Mouse (Mus musculus): ENCODE measurements around the gene Cyba. TPM values are rescaled to one million over a fixed set of nuclear protein-coding genes. Genes with fewer than 3 reads are reported as not detected.

Cyba gene
- polyA plus RNA-seq, 1 experiment from 2014 or later, result 219 TPM

- WGBS, result 70% methylated on average over 3 of the region's 3 CpGs
Observed at GRCm38 (mm10) chr8:122430646-122431045, 2.1 kb downstream of the Cyba start.

GRCm38 (mm10) chr8:122430058-122430636 lies 2.6 kb downstream of the Cyba start:
- Histone ChIP-seq H3K4me2 (ENCODE audit: low read depth, low read length) (no peak overlapping the region), H3K9ac (ENCODE audit: low read length) (no peak overlapping the region), H3K36me3 (ENCODE audit: control insufficient read depth, insufficient read depth, low read length) (no peaks in the 10 kb centered on the region), H3K27me3 (ENCODE audit: control insufficient read depth, insufficient read depth, low read depth, low read length) (no peaks in the 10 kb centered on the region), H3K9me3 (ENCODE audit: control insufficient read depth, low read length) (no peaks in the 10 kb centered on the region), H3K4me1 (replicated peaks; ENCODE audit: control insufficient read depth, insufficient read depth, low read length) (peaks cover 19% of the 10 kb centered on the region), H3K4me3 (ENCODE audit: low read length) (no peak overlapping the region), H3K27ac (ENCODE audit: low read length) (no peak overlapping the region)
- WGBS, result 73% methylated on average over 10 of the region's 10 CpGs
- no peak for ATAC-seq (ENCODE audit: low read depth)

More at GRCm38 (mm10) chr8:122430646-122431045, 2.1 kb downstream of the Cyba start:
- ATAC-seq (ENCODE audit: low read depth), result no peak
- no peak overlapping the region for H3K4me2 ChIP-seq (ENCODE audit: low read depth, low read length)
- H3K27ac ChIP-seq (ENCODE audit: low read length), result no peak overlapping the region
- no peaks in the 10 kb centered on the region for H3K27me3 ChIP-seq (ENCODE audit: control insufficient read depth, insufficient read depth, low read depth, low read length)
- peaks cover 4% of the 10 kb centered on the region for H3K36me3 ChIP-seq (ENCODE audit: control insufficient read depth, insufficient read depth, low read length)
- no peak overlapping the region for H3K9ac ChIP-seq (ENCODE audit: low read length)
- H3K4me1 ChIP-seq (replicated peaks; ENCODE audit: control insufficient read depth, insufficient read depth, low read length), result peaks cover 19% of the 10 kb centered on the region
- 0 out of 2 replicates have a peak, but pooled peaks cover 5% of the 10 kb centered on the region for H3K9me3 ChIP-seq (ENCODE audit: control insufficient read depth, low read length)
- H3K4me3 ChIP-seq (ENCODE audit: low read length), result no peak overlapping the region

GRCm38 (mm10) chr8:122428163-122428562 lies 4.6 kb downstream of the Cyba start:
- peaks cover 17% of the 10 kb centered on the region for H3K4me1 ChIP-seq (replicated peaks; ENCODE audit: control insufficient read depth, insufficient read depth, low read length)

GRCm38 (mm10) chr8:122427607-122428006 lies 5.1 kb downstream of the Cyba start:
- Histone ChIP-seq H3K4me1 (replicated peaks; ENCODE audit: control insufficient read depth, insufficient read depth, low read length) (peaks cover 13% of the 10 kb centered on the region), H3K9ac (ENCODE audit: low read length) (no peak overlapping the region), H3K9me3 (ENCODE audit: control insufficient read depth, low read length) (no peaks in the 10 kb centered on the region), H3K4me3 (ENCODE audit: low read length) (no peak overlapping the region), H3K27ac (ENCODE audit: low read length) (no peak overlapping the region), H3K36me3 (ENCODE audit: control insufficient read depth, insufficient read depth, low read length) (no peaks in the 10 kb centered on the region), H3K27me3 (ENCODE audit: control insufficient read depth, insufficient read depth, low read depth, low read length) (no peaks in the 10 kb centered on the region), H3K4me2 (ENCODE audit: low read depth, low read length) (no peak overlapping the region)
- no peak for ATAC-seq (ENCODE audit: low read depth)
- 86% methylated on average over 7 of the region's 7 CpGs for WGBS

More at GRCm38 (mm10) chr8:122428163-122428562, 4.6 kb downstream of the Cyba start:
- Histone ChIP-seq H3K9me3 (ENCODE audit: control insufficient read depth, low read length) (no peaks in the 10 kb centered on the region), H3K27ac (ENCODE audit: low read length) (no peak overlapping the region), H3K27me3 (ENCODE audit: control insufficient read depth, insufficient read depth, low read depth, low read length) (no peaks in the 10 kb centered on the region), H3K36me3 (ENCODE audit: control insufficient read depth, insufficient read depth, low read length) (no peaks in the 10 kb centered on the region), H3K4me3 (ENCODE audit: low read length) (no peak overlapping the region), H3K4me2 (ENCODE audit: low read depth, low read length) (no peak overlapping the region), H3K9ac (ENCODE audit: low read length) (no peak overlapping the region)
- WGBS, result 87% methylated on average over 9 of the region's 9 CpGs
- ATAC-seq (ENCODE audit: low read depth), result no peak

- 72% methylated on average over 9 of the region's 9 CpGs for WGBS
- Histone ChIP-seq H3K9ac (ENCODE audit: low read length) (no peak overlapping the region), H3K36me3 (ENCODE audit: control insufficient read depth, insufficient read depth, low read length) (no peaks in the 10 kb centered on the region), H3K4me1 (replicated peaks; ENCODE audit: control insufficient read depth, insufficient read depth, low read length) (peaks cover 1% of the 10 kb centered on the region), H3K4me3 (ENCODE audit: low read length) (no peak overlapping the region), H3K9me3 (ENCODE audit: control insufficient read depth, low read length) (no peaks in the 10 kb centered on the region), H3K4me2 (ENCODE audit: low read depth, low read length) (no peak overlapping the region), H3K27me3 (ENCODE audit: control insufficient read depth, insufficient read depth, low read depth, low read length) (no peaks in the 10 kb centered on the region), H3K27ac (ENCODE audit: low read length) (no peak overlapping the region)
- ATAC-seq (ENCODE audit: low read depth), result no peak
Observed at GRCm38 (mm10) chr8:122426145-122426544, 6.6 kb downstream of the Cyba start.

- Histone ChIP-seq H3K4me1 (replicated peaks; ENCODE audit: control insufficient read depth, insufficient read depth, low read length) (peaks cover 4% of the 10 kb centered on the region), H3K4me2 (ENCODE audit: low read depth, low read length) (no peak overlapping the region), H3K27me3 (ENCODE audit: control insufficient read depth, insufficient read depth, low read depth, low read length) (no peaks in the 10 kb centered on the region), H3K4me3 (ENCODE audit: low read length) (no peak overlapping the region), H3K9ac (ENCODE audit: low read length) (no peak overlapping the region), H3K36me3 (ENCODE audit: control insufficient read depth, insufficient read depth, low read length) (no peaks in the 10 kb centered on the region), H3K27ac (ENCODE audit: low read length) (no peak overlapping the region), H3K9me3 (ENCODE audit: control insufficient read depth, low read length) (no peaks in the 10 kb centered on the region)
- WGBS, result 37% methylated on average over 5 of the region's 5 CpGs
- ATAC-seq (ENCODE audit: low read depth), result no peak
Observed at GRCm38 (mm10) chr8:122423659-122424058, 9.1 kb downstream of the Cyba start.

- H3K9me3 ChIP-seq (ENCODE audit: control insufficient read depth, low read length), result no peaks in the 10 kb centered on the region
- H3K4me1 ChIP-seq (replicated peaks; ENCODE audit: control insufficient read depth, insufficient read depth, low read length), result peaks cover 4% of the 10 kb centered on the region
- no peak overlapping the region for H3K4me2 ChIP-seq (ENCODE audit: low read depth, low read length)
- no peak overlapping the region for H3K4me3 ChIP-seq (ENCODE audit: low read length)
- ATAC-seq (ENCODE audit: low read depth), result no peak
- H3K9ac ChIP-seq (ENCODE audit: low read length), result no peak overlapping the region
- H3K27me3 ChIP-seq (ENCODE audit: control insufficient read depth, insufficient read depth, low read depth, low read length), result no peaks in the 10 kb centered on the region
- H3K27ac ChIP-seq (ENCODE audit: low read length), result no peak overlapping the region
- no peaks in the 10 kb centered on the region for H3K36me3 ChIP-seq (ENCODE audit: control insufficient read depth, insufficient read depth, low read length)
- 75% methylated on average over 24 of the region's 24 CpGs for WGBS
Observed at GRCm38 (mm10) chr8:122423217-122423616, 9.5 kb downstream of the Cyba start.

GRCm38 (mm10) chr8:122421376-122422070 lies 11.2 kb downstream of the Cyba start, which contains the start of gene Il17c:
TSS of gene Il17c (plus strand) at chr8:122422020.
- ATAC-seq (ENCODE audit: low read depth), result no peak
- 71% methylated on average over 14 of the region's 14 CpGs for WGBS
- Histone ChIP-seq H3K27ac (ENCODE audit: low read length) (no peak within 1 kb of the TSS), H3K9me3 (ENCODE audit: control insufficient read depth, low read length) (no peaks in the 10 kb centered on the region), H3K4me2 (ENCODE audit: low read depth, low read length) (no peak within 1 kb of the TSS), H3K4me3 (ENCODE audit: low read length) (no peak within 1 kb of the TSS), H3K9ac (ENCODE audit: low read length) (no peak within 1 kb of the TSS), H3K4me1 (replicated peaks; ENCODE audit: control insufficient read depth, insufficient read depth, low read length) (peaks cover 4% of the 10 kb centered on the region), H3K36me3 (ENCODE audit: control insufficient read depth, insufficient read depth, low read length) (peaks cover 10% of the 10 kb centered on the region; the same call in 1 of the 2 replicates), H3K27me3 (ENCODE audit: control insufficient read depth, insufficient read depth, low read depth, low read length) (no peaks in the 10 kb centered on the region)

GRCm38 (mm10) chr8:122419881-122420555 lies 12.7 kb downstream of the Cyba start:
- H3K4me3 ChIP-seq (ENCODE audit: low read length), result no peak overlapping the region
- H3K27ac ChIP-seq (ENCODE audit: low read length), result no peak overlapping the region
- no peak overlapping the region for H3K4me2 ChIP-seq (ENCODE audit: low read depth, low read length)
- H3K27me3 ChIP-seq (ENCODE audit: control insufficient read depth, insufficient read depth, low read depth, low read length), result no peaks in the 10 kb centered on the region
- no peaks in the 10 kb centered on the region for H3K9me3 ChIP-seq (ENCODE audit: control insufficient read depth, low read length)
- peaks cover 4% of the 10 kb centered on the region for H3K4me1 ChIP-seq (replicated peaks; ENCODE audit: control insufficient read depth, insufficient read depth, low read length)
- H3K36me3 ChIP-seq (ENCODE audit: control insufficient read depth, insufficient read depth, low read length), result peaks cover 20% of the 10 kb centered on the region
- 38% methylated on average over 9 of the region's 9 CpGs for WGBS
- H3K9ac ChIP-seq (ENCODE audit: low read length), result no peak overlapping the region
- ATAC-seq (ENCODE audit: low read depth), result peak; percentile 64

All from lung, embryonic 16.5 days (tissue).